Mouse (Mus musculus): Measurements from ENCODE around the gene Olfr1510.
A peak's percentile ranks its signal among the peaks of the same experiment; 100 is the strongest.
"Not testable (repeated sequence)": the region's sequence is repeated elsewhere in the genome, so short reads cannot be mapped to it uniquely, and the experiment has no call there.

Olfr1510 gene

DNA sequence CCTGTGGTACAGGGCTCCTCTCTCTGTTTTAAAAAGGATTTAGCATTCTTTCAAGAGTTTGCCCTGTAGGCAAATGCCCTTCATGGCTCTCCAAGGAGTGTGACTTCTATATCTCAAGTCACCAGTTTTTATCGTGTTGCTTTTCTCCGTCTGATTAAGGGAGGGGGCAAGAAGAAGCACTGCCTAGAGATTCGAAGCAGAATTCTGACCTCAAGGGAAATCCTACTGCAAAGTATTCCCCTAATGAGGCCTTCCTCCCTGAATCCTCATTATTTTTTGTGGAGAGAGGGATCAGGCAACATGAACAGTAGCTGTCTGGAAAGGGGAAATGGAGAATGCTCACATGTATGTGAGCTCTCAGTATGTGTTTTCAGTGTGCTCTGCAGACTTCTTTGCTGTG, at the start of gene Olfr1510:
Gene Olfr1510 (minus strand): TSS at position 101 of the 400 bp plus-strand sequence.
- DNase-seq = peak; percentile 59

DNA sequence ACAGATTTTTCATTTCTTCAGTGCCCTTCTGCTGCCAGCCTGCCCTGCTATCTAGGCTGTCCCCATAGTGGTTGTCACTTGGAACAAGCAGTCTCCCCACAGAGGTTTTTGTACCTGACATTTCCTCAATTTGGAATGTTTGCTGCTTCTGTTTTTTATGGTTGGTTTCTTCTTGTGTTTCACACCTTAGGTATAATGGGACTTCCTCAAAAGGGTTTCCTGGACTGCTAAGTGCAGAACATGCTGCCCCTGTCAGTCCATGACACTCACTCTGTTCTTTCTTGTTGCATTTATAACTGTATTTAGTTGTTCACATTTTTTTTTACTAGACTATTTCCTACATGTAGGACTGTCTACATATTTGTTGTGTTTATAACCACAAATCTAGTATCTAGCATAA, 47.8 kb upstream of the Olfr1510 start:
- DNase-seq = no peak

DNA sequence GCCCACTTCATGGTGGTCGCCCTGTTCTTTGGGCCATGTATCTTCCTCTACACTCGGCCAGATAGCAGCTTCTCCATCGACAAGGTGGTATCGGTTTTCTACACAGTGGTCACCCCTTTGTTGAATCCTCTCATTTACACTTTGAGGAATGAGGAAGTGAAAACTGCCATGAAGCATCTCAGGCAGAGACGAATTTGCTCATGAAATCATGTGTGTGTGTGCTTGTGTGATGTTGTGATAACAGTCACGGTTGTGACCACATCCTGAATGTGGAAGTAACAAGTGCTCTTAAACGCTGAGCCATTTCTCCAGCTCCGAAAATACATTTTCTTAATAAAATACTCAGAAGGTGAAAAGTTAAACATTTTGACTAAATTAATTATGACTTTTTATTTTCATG, 37.0 kb upstream of the Olfr1510 start:
- peak; percentile 89 for DNase-seq

DNA sequence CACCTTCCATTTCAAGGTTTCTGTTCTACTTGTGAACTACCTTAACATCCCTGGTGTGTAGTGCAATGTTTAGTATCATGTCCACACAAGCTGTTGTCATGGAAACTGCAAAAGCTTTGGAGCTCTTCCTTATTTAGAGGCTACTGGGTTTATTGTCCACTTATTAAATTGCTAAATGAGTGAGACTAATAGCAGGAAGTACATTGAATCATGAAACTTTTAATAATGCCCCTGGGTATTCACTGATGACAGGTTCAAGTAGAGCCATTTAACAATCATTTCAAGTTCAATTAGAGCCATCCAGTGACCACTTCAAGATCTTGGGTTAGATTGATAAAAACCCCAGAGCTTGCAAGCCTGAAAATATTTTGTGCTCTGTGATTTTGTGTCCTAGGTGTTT, 28.5 kb upstream of the Olfr1510 start, which contains the start of gene Olfr1509:
Gene Olfr1509 (plus strand): TSS at position 301 of the 400 bp plus-strand sequence.
- peak; percentile 16 for DNase-seq

DNA sequence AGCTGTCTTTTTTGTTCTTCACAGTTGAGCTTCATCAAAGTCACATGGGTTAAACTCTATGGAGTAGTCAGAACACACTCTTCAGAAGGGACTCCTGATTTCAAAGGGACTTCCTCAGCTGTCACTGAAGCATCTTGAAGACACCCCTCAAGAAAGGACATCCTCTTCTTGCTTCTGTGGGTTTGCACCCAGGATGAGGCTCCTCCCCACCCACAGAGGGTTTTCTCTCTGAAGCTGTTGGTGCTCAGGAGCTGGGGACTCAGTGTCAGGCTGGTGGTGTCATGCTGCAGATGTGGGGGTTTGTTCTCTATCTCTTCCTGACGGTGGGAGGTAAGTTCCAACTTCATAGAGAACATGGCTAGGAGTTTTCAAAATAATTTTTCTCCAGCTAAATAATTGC, 13.5 kb upstream of the Olfr1510 start:
- DNase-seq = no peak

DNA sequence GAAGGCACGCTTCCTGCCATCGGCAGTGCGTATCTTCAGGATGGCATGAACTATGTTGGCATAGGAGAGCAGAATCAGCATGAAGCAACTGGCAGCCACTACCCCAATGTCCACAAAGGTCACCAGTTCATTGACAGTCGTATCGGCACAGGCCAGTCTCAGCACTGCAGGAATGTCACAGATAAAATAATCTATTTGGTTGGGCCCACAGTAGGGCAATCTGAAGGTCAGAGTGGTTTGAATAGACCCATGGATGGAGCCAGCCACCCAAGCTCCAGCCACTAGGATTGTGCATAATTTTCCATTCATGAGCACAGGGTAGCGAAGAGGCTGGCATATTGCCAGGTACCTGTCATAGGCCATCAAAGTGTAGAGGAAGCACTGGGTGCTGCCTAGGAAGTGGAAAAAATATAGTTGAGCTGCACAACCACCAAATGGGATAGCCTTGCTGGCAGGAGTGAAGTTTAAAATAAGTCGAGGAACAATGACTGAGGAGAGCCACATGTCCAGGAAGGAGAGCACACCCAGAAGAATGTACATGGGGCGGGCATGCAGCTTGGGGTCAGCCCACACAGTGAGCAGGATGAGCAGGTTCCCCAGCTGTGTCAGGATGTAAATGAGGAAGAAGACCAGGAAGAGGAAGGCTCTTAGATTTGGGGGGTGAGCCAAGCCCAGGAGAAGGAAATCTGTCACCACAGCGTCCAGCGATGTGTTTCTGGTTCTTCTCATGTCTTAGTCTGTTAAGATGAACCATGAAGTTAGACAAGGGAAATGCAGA, 3.8 kb downstream of the Olfr1510 start:
- not testable (repeated sequence) for DNase-seq

DNA sequence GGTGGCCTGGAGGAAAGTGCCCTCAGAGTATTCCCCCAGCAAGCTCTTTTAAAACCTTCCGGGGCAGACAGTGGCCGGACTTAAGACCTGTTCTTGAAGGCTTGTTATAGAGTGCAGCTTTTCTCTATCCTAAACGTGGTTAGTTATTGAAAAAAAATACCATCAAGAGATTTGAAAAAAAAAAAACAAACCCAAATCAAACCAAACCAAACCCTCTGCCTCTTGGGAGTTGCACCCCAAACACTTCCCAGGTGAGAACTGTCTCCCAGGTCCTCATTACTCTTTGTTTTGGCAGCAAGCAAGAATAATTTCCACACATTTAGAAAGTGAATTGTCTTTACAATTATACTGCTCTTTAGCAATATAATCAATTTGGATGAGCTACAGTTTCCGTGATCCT, 16.9 kb downstream of the Olfr1510 start, which contains the start of gene Olfr1511:
Gene Olfr1511 (minus strand): TSS at position 101 of the 400 bp plus-strand sequence.
- no peak for DNase-seq

DNA sequence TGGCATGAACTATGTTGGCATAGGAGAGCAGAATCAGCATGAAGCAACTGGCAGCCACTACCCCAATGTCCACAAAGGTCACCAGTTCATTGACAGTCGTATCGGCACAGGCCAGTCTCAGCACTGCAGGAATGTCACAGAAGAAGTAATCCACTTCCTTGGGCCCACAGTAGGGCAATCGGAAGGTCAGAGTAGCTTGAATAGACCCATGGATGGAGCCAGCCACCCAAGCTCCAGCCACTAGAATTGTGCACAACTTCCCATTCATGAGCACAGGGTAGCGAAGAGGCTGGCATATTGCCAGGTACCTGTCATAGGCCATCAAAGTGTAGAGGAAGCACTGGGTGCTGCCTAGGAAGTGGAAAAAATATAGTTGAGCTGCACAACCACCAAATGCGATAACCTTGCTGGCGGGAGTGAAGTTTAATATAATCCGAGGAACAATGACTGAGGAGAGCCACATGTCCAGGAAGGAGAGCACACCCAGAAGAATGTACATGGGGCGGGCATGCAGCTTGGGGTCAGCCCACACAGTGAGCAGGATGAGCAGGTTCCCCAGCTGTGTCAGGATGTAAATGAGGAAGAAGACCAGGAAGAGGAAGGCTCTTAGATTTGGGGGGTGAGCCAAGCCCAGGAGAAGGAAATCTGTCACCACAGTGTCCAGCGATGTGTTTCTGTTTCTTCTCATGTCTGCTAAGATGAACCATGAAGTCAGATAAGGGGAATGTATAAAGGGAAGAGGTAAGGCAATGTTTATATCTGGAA, 23.9 kb downstream of the Olfr1510 start:
- peak; percentile 91 for DNase-seq

DNA sequence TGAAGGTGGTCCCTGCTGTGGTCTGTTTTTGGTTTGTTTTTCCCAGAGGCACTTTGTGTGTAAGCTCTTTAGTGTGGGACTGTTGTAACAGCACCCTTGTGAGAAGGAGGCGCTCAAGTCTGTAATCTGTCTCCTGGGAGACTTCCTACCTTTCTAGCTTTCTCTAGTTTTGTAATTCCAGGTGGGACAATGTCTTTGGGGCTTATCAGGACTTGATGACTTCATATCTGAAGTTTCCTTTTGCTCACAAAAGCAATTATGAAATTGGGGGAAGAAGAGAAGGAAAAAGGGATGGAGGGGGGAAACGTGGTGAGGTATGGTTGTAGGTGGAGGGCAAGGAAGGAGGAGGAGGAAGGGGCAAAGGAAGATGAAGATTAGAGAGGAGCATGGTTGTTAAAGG, 35.1 kb downstream of the Olfr1510 start, which contains the start of gene Olfr1512:
Gene Olfr1512 (minus strand): TSS at position 101 of the 400 bp plus-strand sequence.
- no peak for DNase-seq

DNA sequence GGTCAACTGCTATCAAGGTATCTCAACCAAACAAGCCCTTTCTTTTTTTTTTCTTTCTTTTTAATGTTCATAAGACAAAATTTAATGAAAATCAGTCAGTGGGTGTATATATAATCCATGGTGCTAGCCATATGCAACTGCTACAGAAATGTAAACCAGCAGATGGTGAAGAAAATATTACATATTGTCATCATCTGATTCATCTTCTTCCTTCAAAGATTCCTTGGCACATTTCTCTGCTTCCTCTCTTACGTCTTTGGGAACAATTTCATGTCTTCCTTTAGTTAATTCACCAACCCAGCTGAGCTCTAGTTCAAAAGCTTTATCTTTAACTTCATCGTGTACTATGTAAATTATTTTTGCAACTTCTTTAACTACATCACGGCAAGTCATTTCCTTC, 45.4 kb downstream of the Olfr1510 start:
- DNase-seq = no peak
